Mouse (Mus musculus): Measurements from ENCODE around the gene Atad2b.
"Not testable (repeated sequence)": the region's sequence is repeated elsewhere in the genome, so short reads cannot be mapped to it uniquely, and the experiment has no call there.

Gene Atad2b

DNA sequence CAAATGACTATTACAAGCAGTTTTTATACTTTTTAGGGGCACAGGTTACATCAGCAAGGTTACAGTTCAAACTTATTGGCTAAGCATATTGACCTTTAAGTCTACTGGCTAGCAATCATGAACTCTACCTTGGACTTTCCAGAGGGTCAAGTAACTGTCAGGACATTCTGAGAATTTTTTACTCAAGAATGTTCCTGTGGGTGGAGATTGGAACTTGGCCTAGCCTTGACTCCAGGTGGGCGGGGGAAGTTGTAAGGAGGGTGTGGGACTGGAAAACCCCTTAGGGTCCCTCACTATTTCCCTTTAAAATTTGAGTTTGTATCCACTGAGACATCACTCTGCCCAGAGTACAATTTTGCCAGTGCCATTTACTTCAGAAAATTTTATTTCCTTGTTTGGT lies 6.7 kb upstream of the Atad2b start:
- DNase-seq (ENCODE audit: low read depth) = not testable (repeated sequence)

GRCm38 (mm10) chr12:4911716-4912115 lies 5.4 kb upstream of the Atad2b start:
- peak; percentile 53 for DNase-seq (ENCODE audit: low read depth)

GRCm38 (mm10) chr12:4914441-4914840 lies 2.7 kb upstream of the Atad2b start:
- DNase-seq (ENCODE audit: low read depth) = no peak

DNA sequence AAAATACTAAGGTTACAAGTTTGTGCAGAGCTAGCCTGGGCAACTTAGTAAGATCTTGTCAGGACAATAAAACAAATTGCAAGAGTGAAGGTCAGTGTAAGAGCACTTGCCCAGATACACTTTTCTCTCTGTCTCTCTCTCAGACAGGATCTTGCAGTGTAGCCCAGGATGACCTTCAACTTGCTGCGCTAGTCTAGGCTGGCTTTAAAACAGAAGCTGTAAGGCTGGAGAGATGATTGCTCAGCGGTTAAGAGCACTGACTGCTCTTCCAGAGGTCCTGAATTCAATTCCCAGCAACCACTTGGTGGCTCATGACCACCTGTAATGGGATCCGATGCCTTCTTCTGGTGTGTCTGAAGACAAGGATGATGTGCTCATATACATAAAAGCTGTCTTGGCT lies 2.2 kb upstream of the Atad2b start:
- DNase-seq (ENCODE audit: low read depth) = no peak

GRCm38 (mm10) chr12:4917805-4918591 lies 845 bp downstream of the Atad2b start:
- peak; percentile 84 for DNase-seq (ENCODE audit: low read depth)

DNA sequence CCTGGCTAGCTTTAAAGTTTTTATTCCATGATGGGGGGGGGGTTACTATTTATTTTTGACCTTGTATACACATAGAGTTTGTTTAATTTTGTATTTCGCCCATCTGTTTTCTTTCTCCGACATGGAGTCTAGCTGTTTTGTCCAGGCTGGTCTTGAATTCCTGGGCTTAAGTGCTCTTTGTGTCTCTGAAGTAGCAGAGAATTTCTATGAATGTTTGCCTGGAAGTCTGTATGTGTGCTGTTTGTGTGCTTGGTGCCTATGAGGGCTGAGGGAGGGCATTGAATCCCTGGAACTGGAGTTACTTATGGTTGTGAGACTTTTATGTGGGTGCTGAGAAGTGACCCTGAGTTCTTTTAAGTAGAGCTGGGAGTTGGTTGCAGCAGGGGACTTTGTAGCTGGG lies 11.0 kb downstream of the Atad2b start:
- no peak for DNase-seq (ENCODE audit: low read depth)

GRCm38 (mm10) chr12:4930820-4931548 lies 13.8 kb downstream of the Atad2b start:
- peak; percentile 85 for DNase-seq (ENCODE audit: low read depth)

DNA sequence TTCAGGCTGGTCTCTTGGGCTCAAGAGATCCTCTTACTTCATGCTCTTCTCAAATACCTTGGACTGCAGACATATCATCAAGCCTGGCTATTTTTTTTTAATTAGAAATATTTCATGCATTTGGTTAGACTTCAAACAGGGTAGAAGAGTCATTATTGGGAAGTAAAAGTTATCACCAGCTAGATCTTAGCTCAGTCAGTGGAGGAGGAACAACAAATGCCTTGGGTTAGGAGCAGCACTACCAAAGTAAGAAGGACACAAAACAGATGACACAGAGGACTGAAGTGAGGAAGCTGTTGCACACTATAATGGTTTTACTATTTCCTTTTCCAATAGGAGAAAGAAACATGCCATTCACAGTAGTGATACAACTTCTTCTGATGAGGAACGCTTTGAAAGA lies 35.1 kb downstream of the Atad2b start:
- DNase-seq (ENCODE audit: low read depth) = peak; percentile 29

- DNase-seq (ENCODE audit: low read depth) = no peak
Measured at GRCm38 (mm10) chr12:4953156-4953555, 36.0 kb downstream of the Atad2b start.

GRCm38 (mm10) chr12:4972939-4973338 lies 55.8 kb downstream of the Atad2b start:
- DNase-seq (ENCODE audit: low read depth) = peak; percentile 83

DNA sequence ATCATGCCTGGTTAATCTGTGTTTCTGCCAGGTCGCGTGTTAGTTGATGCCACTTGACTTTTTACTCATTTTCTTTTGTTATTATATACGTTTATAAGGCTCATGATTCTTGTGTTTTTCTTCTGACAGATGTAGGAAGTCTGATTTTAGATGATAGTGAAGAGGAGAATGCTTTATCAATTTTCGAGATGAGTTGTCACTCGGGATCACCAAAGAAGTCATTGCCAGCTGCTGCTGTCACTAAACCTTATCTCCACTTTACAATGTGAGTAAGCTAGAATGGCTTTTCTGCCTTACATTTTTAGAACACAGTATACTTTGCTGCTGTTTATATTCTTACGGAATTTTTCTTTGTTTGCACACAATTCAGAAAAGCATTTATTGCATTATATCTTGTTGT lies 61.2 kb downstream of the Atad2b start:
- DNase-seq (ENCODE audit: low read depth) = no peak

DNA sequence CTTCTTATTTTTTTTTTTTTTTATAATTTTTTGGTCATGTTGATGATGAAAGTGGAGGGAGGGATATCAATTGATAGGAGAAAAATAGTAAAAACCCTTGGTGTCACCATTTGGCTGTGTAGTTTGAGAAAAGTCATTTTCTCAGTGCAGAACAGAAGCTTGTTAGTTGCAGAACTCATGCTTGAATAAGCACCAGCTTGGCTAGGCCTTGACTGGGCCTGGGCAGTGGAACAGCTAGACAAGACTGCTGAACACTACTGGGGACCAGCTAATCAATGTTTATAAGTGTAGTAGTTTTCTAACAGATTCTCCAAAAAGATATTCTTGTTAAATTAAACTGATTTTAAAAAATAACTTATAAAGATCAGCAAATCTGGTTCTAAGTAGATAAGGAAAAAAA lies 79.8 kb downstream of the Atad2b start:
- no peak for DNase-seq (ENCODE audit: low read depth)

DNA sequence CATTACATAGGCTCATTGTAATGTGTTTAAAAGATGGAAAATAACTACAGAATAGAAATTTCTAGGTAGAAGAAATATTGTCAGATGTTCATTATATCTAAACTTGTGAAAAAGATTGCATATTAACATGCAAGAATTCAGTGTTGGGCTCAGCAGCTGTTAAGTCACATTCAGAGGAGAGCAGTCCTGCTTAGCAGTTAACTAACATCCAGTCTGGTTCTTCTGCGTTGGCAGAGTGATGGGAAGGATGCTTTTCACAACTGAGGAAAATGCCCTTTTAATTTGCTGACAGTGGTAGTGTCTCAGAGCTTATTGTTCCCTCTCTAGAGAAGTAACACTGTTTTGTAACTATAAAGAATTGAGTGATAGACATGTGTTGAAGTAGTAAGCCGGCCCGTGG lies 88.2 kb downstream of the Atad2b start:
- no peak for DNase-seq (ENCODE audit: low read depth)

GRCm38 (mm10) chr12:5005776-5006175 lies 88.6 kb downstream of the Atad2b start:
- not testable (repeated sequence) for DNase-seq (ENCODE audit: low read depth)

GRCm38 (mm10) chr12:5008638-5009037 lies 91.5 kb downstream of the Atad2b start:
- DNase-seq (ENCODE audit: low read depth) = peak; percentile 10

DNA sequence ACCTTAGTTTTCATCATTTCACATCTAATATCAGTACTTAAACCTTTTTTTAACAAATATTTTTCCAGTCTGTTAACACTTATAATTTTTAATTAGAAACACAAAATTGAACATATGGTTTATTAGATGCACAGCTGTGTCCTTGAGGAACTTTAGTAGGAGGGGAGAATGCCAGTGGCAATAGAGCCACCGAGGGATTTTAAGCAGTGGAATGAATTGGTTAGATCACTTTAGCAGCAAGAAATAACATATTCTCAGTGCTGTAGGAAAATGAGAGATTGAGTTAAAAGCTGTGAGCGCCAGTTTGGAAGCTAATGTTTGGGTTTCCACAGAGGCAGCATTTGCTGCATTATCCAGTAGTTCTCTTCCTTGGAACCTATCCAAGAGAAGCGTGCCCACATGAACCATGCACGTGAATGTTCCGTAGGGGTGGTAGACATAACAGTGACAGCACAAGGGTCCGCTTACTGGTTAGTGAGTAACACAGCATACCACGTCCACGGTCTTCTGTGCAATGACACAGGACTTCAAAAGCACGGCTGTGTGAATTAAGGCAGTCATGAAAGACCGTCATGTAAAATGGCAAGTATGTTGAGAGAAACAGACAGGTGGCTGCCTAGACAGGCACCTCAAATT lies 108.2 kb downstream of the Atad2b start:
- DNase-seq (ENCODE audit: low read depth) = no peak

DNA sequence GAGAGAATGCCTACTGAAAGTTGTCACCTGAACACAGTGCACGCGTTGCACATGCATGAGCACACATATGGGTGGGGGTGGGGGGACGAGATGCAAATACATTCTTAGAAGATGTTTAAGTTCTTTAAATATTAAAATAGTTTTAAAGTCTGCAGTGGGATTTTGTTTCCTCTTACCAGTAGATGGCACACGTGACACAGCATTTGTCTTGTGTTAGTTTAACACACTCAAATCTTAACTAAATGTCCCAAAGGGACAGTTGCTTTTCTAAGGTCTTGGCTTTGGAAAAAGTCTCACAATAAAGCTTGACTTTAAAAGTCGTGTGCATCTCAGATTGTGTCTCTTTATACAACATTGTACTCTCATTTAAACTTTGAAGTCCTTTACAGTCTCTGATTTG lies 111.9 kb downstream of the Atad2b start:
- peak; percentile 16 for DNase-seq (ENCODE audit: low read depth)

GRCm38 (mm10) chr12:5038008-5038407 lies 120.9 kb downstream of the Atad2b start:
- DNase-seq (ENCODE audit: low read depth) = no peak

- DNase-seq (ENCODE audit: low read depth) = no peak
Measured at GRCm38 (mm10) chr12:5044141-5044540, 127.0 kb downstream of the Atad2b start.

GRCm38 (mm10) chr12:5048104-5048503 lies 131.0 kb downstream of the Atad2b start:
- DNase-seq (ENCODE audit: low read depth) = no peak

- DNase-seq (ENCODE audit: low read depth) = no peak
Measured at GRCm38 (mm10) chr12:5067590-5067989, 150.4 kb downstream of the Atad2b start.

DNA sequence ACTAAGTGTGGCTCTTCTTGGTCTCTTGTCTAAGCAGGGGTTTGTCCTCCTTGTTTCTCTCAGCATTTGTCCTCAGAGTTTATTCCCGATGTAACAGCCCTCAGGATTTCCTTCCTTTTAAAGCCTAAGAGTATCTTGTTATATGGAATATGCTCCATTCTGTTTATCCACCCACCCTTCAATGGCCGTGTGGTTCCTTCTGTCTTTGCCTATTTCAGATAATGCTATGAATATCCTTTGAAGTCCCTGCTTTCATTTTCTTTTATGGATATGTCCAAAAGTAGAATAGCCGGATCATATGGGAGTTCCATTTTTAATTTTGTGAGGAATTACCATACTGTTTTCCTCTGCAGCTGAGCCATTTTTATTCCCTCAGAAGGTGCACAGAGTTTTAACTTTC lies 153.0 kb downstream of the Atad2b start:
- no peak for DNase-seq (ENCODE audit: low read depth)

DNA sequence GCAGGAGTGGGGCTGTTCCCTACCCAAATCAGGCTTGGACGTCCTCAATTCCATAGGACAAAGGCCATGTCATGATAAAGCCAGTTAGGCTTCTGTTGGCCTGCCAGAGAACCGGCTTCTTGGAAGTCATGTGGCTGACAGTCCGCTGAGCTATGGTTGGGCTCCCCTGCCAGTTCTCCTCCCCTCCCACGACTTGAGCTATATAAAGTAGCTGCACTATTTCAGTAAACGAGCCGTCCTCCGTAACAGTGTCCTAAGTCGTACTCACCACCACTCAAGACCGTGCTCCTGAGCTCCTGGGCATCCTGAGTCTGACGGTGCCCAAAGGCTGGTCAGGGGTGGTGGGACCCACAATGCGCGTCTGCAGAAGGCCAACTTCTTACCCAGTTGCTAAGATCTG lies 156.0 kb downstream of the Atad2b start:
- DNase-seq (ENCODE audit: low read depth) = no peak

Data from 416B (cell line).